In genomic region chr8:81341591-81342235, GRCm38 (mm10) we compare ENCODE assay signal across 8 mouse cellular contexts. TPM values are rescaled to one million over a fixed set of nuclear protein-coding genes. Genes with fewer than 3 reads are reported as not detected.
DNase-seq lines count a peak whose midpoint lies in the region; ATAC-seq lines count a peak whose summit lies in the region.

No protein-coding gene starts in this region.

- peaks cover 28% of the 10 kb centered on the region for H3K36me3 ChIP-seq in megakaryocyte, embryonic 14.5 days (replicated peaks; ENCODE audit: low read length)

- H3K9me3 ChIP-seq in megakaryocyte, embryonic 14.5 days, result peaks cover 8% of the 10 kb centered on the region

- H3K27me3 ChIP-seq in megakaryocyte, embryonic 14.5 days (replicated peaks), result no peaks in the 10 kb centered on the region

- DNase-seq in T-cell, adult 2 months (ENCODE audit: low spot score), result peak; percentile 68
- DNase-seq in cerebellum, adult 8-10 months, result peak; percentile 91
- peak; percentile 54 to 65 for DNase-seq in frontal cortex, postnatal 10 days (ENCODE audit: low spot score in 2 of 2)
- peak; percentile 43 to 79 for DNase-seq in left cerebral cortex, postnatal 10 days (ENCODE audit: extremely low spot score in 1 of 2, low spot score in 2 of 2)
- DNase-seq in right cerebral cortex, adult 2 months (ENCODE audit: low spot score in 2 of 2), result peak; percentile 79 to 82
- DNase-seq in yolk sac, embryonic 10.5 days (ENCODE audit: low spot score), result peak; percentile 22

- peak overlapping the region; percentile 99 for H3K4me3 ChIP-seq in megakaryocyte, embryonic 14.5 days (replicated peaks)

- H3K4me1 ChIP-seq in megakaryocyte, embryonic 14.5 days, result peaks cover 50% of the 10 kb centered on the region

- intact Hi-C loops in left cerebral cortex, postnatal 10 days (cut with DNase I), result loop anchor here (5.0 to 10.0 kb wide), 4 partner anchors 277 to 1403 kb away; no protein-coding TSS in a partner anchor

- peak; percentile 53 for ATAC-seq in inflammation-experienced regulatory T-cells, adult 6 months

RNA-seq across cellular contexts. Expression of gene Inpp4b, which starts 0.6 kb away (rescaled TPM):
- 100 to 1,000 TPM; 249 to 663 (median 549) TPM for polyA plus RNA-seq in inflammation-experienced regulatory T-cells, adult 6 months (2017; shearing (Covaris generic))
- 10 to 100 TPM in 1 of 2 experiments, 1 to 10 TPM in 1; 9.9 to 11.2 TPM for total RNA-seq in left cerebral cortex, postnatal 10 days (2021)
- polyA plus RNA-seq in megakaryocyte, embryonic 14.5 days (2012; ENCODE audit: insufficient read depth, low replicate concordance), result 1.1 TPM in 1 of 2 replicates, not detected in the other

Comparison
In these comparisons a context has a peak if more than half of its experiments do, and no peak if none do; other contexts are left out.
1. Peak in every context shown above with its lines: DNase-seq, ATAC-seq and H3K4me3 ChIP-seq.
2. DNase-seq: peak in every context shown above with its lines; median percentile 91 in cerebellum, adult 8-10 months; 80 in right cerebral cortex, adult 2 months; 68 in T-cell, adult 2 months; 61 in left cerebral cortex, postnatal 10 days; 60 in frontal cortex, postnatal 10 days; 22 in yolk sac, embryonic 10.5 days.
3. RNA of gene Inpp4b, which starts 0.6 kb away (polyA plus RNA-seq): 249 to 663 TPM in inflammation-experienced regulatory T-cells, adult 6 months; 1.1 TPM in megakaryocyte, embryonic 14.5 days; every median in the first group is over 100 times any median in the second.